Mouse (Mus musculus) hindlimb bud, embryonic 11.5 days (tissue): ENCODE measurements around the gene Herpud1.

Source experiments
- DNase-seq: peaks from one replicate; pipeline ENCODE4 v3.0.0-alpha.2; 2012; ENCODE audit warnings: low read depth, low spot score; ENCODE audit errors: extremely low spot score

Herpud1 gene

GRCm38 (mm10) chr8:94372955-94373599, 13.2 kb upstream of the Herpud1 start:
- no peak for DNase-seq

GRCm38 (mm10) chr8:94375551-94375991, 10.7 kb upstream of the Herpud1 start:
- DNase-seq = no peak

GRCm38 (mm10) chr8:94376176-94376575, 10.1 kb upstream of the Herpud1 start:
- DNase-seq = no peak

GRCm38 (mm10) chr8:94376580-94376979, 9.7 kb upstream of the Herpud1 start:
- DNase-seq = no peak

- no peak for DNase-seq
Observed at GRCm38 (mm10) chr8:94377031-94377430, 9.2 kb upstream of the Herpud1 start.

GRCm38 (mm10) chr8:94377714-94378205, 8.5 kb upstream of the Herpud1 start:
- DNase-seq = no peak

- DNase-seq = no peak
Observed at GRCm38 (mm10) chr8:94378763-94379415, 7.3 kb upstream of the Herpud1 start.

- no peak for DNase-seq
Observed at GRCm38 (mm10) chr8:94379686-94380085, 6.6 kb upstream of the Herpud1 start.

GRCm38 (mm10) chr8:94384166-94384565, 2.1 kb upstream of the Herpud1 start:
- no peak for DNase-seq

- no peak for DNase-seq
Observed at GRCm38 (mm10) chr8:94385506-94386213, 578 bp upstream of the Herpud1 start.

- DNase-seq = no peak
Observed at GRCm38 (mm10) chr8:94387027-94387684, 918 bp downstream of the Herpud1 start.

GRCm38 (mm10) chr8:94387785-94388184, 1.5 kb downstream of the Herpud1 start:
- DNase-seq = no peak

- no peak for DNase-seq
Observed at GRCm38 (mm10) chr8:94389531-94389930, 3.3 kb downstream of the Herpud1 start.

GRCm38 (mm10) chr8:94390429-94390828, 4.2 kb downstream of the Herpud1 start:
- DNase-seq = no peak

- no peak for DNase-seq
Observed at GRCm38 (mm10) chr8:94390910-94391309, 4.7 kb downstream of the Herpud1 start.

GRCm38 (mm10) chr8:94392147-94392546, 5.9 kb downstream of the Herpud1 start:
- DNase-seq = no peak

GRCm38 (mm10) chr8:94392648-94393047, 6.4 kb downstream of the Herpud1 start:
- no peak for DNase-seq

- DNase-seq = no peak
Observed at GRCm38 (mm10) chr8:94395851-94396540, 9.8 kb downstream of the Herpud1 start.

GRCm38 (mm10) chr8:94396964-94397657, 10.9 kb downstream of the Herpud1 start:
- no peak for DNase-seq

GRCm38 (mm10) chr8:94398587-94398986, 12.3 kb downstream of the Herpud1 start:
- no peak for DNase-seq
